Mouse (Mus musculus) frontal cortex, postnatal 10 days (tissue): Measurements from ENCODE around the gene Cobl.

Experiments used
- DNase-seq, 2 experiments: peaks; one replicate each; pipeline ENCODE4 v3.0.0; 2022; ENCODE audit warnings: low spot score in 2 of 2, mixed read lengths in 1 of 2

The Cobl gene

GRCm38 (mm10) chr11:12464181-12465162 is at the start of gene Cobl:
Gene Cobl, minus strand, starts transcription at chr11:12464960.
- peak in 1 of 2 experiments; percentile 31 for DNase-seq

GRCm38 (mm10) chr11:12513796-12514195 is 49.0 kb upstream of the Cobl start:
- DNase-seq = no peak

- DNase-seq = no peak
These were observed 41.7 kb upstream of the Cobl start for GRCm38 (mm10) chr11:12506371-12506890.

GRCm38 (mm10) chr11:12503756-12504155 is 39.0 kb upstream of the Cobl start:
- no peak for DNase-seq

- no peak for DNase-seq
These were observed 37.0 kb upstream of the Cobl start for GRCm38 (mm10) chr11:12501721-12502120.

GRCm38 (mm10) chr11:12493791-12494190 is 29.0 kb upstream of the Cobl start:
- DNase-seq = no peak

- DNase-seq = no peak
These were observed 15.2 kb upstream of the Cobl start for GRCm38 (mm10) chr11:12479856-12480403.

GRCm38 (mm10) chr11:12474299-12474935 is 9.7 kb upstream of the Cobl start:
- no peak for DNase-seq

- peak; percentile 19 to 55 for DNase-seq
These were observed 9.0 kb upstream of the Cobl start for GRCm38 (mm10) chr11:12473625-12474298.

- no peak for DNase-seq
These were observed 4.9 kb upstream of the Cobl start for GRCm38 (mm10) chr11:12469638-12470037.

- DNase-seq = no peak
These were observed 3.9 kb upstream of the Cobl start for GRCm38 (mm10) chr11:12468661-12469060.

GRCm38 (mm10) chr11:12467836-12468235 is 3.1 kb upstream of the Cobl start:
- DNase-seq = no peak

GRCm38 (mm10) chr11:12467217-12467616 is 2.5 kb upstream of the Cobl start:
- no peak for DNase-seq

- DNase-seq = no peak
These were observed 1.8 kb upstream of the Cobl start for GRCm38 (mm10) chr11:12466606-12467005.

- no peak for DNase-seq
These were observed 469 bp upstream of the Cobl start for GRCm38 (mm10) chr11:12465229-12465628.

GRCm38 (mm10) chr11:12463615-12464170 is 1.1 kb downstream of the Cobl start:
- DNase-seq = no peak

- DNase-seq = no peak
These were observed 4.8 kb downstream of the Cobl start for GRCm38 (mm10) chr11:12459781-12460581.

- no peak for DNase-seq
These were observed 5.9 kb downstream of the Cobl start for GRCm38 (mm10) chr11:12458814-12459213.

- DNase-seq = no peak
These were observed 6.4 kb downstream of the Cobl start for GRCm38 (mm10) chr11:12458392-12458791.

GRCm38 (mm10) chr11:12448101-12448500 is 16.7 kb downstream of the Cobl start:
- DNase-seq = no peak

- DNase-seq = no peak
These were observed 19.5 kb downstream of the Cobl start for GRCm38 (mm10) chr11:12445222-12445621.
